Mouse (Mus musculus): ENCODE results near the gene Ttll1.

Ttll1 gene

DNA sequence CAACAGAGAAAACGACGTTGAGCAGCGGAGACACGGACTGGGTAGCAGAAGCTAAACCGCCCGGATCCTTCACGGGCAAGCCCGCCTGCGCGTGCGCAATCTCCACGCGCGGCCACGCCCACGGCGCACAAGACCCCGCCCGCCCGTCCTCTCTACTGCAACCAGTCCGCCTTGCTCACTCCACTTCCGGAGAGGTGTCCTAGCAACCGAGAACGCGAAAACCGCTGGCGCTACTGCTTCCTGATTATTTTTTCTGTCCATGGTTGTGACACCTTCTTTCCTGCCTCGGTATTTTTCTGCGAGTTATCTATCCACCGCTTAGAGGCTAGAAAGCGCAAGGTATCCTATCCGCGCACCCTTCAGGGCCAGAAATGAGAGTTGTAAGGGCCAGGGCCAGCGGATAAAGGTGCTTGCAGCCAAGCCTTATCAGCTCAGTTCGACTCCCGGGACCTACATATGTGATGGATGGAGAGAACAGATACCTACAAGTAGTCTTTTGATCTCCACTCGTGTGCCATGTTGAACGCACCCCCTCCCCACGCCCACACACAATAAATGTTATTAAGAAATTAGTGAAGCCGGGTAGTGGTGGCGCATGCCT is at the start of gene Ttll1:
Ttll1 (minus strand) TSS at position 89 of the 601 bp plus-strand sequence.
- peak; percentile 97 for DNase-seq

DNA sequence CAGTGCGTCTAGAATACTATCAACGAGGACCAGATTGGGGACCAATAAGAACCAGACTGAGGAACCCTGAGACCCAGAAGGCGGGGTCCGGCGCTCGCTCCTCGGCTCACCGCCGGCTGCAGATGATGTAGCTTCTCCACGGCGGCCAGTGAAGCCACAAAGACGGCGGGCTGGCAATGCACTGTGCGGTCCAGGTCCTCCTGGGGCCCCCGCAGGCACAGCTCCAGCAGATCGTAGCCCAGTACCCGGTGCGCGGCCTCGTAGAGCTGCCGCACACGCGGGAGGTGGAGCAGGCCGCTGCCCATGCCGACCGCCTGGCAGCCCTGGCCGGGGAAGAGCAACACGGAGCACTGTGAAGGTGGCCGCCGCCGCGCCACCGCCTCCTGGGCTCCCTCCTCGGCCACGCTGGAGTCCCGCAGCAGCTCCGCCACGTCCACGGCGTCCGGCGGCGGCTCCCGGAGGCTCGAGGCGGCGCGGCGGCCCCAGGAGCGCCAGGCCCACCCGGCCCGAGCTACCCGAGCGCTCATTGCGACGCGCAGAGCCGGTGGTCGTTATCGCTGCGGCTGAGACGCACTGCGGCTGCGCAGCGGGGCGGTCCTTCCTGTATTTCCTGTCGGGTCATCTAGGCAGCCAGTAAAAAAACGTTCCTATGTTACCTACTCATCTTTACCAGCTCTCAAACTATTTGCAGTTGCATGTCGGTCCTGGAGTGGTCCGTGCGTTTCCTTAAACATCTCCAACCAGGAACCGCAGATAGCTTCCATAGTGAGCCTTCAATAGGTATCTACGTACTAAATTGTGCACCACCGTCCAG is 44.7 kb upstream of the Ttll1 start:
- peak; percentile 85 for DNase-seq

GRCm38 (mm10) chr15:83553831-83554230 is 43.1 kb upstream of the Ttll1 start:
- no peak for DNase-seq

GRCm38 (mm10) chr15:83550137-83550536 is 39.4 kb upstream of the Ttll1 start:
- peak; percentile 37 for DNase-seq

- no peak for DNase-seq
These were observed 36.5 kb upstream of the Ttll1 start for GRCm38 (mm10) chr15:83547144-83547543.

- DNase-seq, result no peak
These were observed 35.3 kb upstream of the Ttll1 start for GRCm38 (mm10) chr15:83546029-83546428.

GRCm38 (mm10) chr15:83541647-83542287 is 31.1 kb upstream of the Ttll1 start:
- DNase-seq, result no peak

- DNase-seq, result peak; percentile 62
These were observed 29.2 kb upstream of the Ttll1 start for GRCm38 (mm10) chr15:83539905-83540304.

- DNase-seq, result no peak
These were observed 28.2 kb upstream of the Ttll1 start for GRCm38 (mm10) chr15:83538855-83539254.

DNA sequence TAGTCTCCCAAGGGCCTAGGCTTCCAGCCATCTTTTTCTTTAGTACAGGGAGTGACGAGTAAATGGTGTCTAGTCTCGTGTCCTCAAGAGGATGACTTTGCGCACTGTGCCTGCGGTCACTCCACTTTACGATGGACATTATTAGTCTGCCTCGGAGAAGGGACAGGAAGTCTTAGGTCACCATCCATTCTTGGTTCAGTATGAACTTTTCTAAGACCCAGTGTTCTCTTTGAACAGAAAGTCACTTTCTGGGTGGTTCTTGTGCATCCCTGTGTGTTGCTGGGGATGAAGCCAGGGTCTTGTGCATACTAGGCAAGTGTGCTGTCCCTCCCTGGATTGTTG is 25.2 kb upstream of the Ttll1 start:
- DNase-seq, result no peak

DNA sequence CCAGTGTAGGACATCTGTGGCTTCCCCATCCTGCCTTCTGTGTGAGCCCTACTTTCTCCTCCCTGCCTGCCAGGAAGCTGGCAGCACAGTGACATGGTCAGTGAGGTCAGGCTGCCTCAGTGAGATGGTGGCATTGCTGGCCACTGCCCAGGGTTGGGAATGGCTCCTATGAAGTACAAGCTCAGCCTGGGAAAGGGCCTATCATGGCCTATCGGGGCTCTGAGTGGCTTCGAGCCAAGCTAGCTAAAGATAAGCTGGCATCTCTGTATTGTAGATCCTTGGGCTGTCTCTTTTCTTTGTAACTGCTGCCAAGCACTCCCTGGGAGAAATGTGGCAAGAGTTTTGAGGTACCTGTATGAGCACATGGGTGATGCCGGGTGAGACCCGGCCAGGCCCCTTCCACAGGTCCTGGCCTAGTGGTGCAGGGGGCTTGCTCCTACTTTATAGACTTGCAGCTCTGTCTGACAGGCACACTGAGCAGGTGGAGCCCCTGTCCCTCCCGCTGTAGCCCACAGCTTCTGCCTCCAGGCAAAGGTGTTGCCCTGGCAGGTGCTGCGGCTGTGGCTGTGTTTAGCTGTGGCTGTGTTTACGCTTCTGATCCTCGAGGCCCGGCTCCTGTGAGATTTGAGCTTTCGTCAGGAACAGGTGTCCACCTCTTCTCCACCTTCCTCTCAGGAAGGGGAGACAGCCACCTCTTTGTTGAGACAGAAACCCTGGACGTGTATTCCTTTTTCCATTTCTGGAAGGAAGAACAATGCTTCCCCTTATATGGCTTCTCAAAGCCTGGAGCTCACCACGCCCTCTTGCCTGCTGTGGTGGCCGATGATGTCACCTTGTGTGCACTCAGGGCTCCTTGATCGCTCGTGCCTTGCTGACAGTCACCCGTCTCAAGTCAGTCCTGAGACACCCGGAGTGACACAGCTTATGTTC is 24.5 kb upstream of the Ttll1 start:
- no peak for DNase-seq

DNA sequence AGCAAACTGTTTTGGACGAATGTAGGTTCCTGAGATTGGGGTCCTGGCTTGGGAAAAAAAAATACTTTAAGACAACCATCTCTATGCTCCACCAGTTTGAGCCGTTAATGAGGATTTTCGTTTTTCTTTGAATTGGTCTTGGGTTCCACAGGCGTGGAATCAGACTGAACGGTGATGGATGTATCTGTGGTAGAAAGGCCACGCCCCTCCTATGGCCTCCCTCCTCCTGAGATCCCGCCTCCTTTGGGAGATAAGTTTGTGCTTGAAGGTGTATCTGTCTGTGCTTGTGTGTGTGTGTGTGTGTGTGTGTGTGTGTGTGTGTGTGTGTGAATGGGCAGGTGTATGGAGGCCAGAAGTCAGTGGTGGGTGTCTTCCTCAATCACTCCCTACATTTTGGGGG is 21.9 kb upstream of the Ttll1 start:
- no peak for DNase-seq

DNA sequence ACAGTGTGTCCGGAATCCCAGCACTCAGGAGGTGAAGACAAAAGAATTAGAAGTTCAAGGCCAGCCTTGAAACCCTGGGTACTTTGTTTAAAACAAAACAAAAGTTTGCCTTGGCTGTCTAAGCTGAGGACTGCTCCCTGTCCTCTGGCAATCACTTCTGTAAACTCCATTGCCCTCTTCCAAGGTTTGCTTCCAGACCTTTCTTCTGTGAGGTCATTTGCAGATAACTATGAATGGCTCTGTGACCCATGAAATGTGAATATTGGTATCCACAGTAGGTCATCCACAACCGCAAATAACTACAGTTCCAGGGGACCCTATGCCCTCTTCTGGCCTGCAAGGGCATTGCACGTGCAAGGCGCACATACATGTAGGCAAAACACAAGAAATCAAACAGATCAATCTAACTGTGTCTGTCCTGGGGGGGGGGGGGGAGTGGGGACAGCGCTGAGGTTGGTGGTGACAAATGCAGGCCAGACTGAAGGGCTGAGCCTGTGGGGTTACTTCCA is 21.3 kb upstream of the Ttll1 start:
- DNase-seq, result no peak

- DNase-seq, result peak; percentile 81
These were observed 20.0 kb upstream of the Ttll1 start for GRCm38 (mm10) chr15:83530688-83531087.

DNA sequence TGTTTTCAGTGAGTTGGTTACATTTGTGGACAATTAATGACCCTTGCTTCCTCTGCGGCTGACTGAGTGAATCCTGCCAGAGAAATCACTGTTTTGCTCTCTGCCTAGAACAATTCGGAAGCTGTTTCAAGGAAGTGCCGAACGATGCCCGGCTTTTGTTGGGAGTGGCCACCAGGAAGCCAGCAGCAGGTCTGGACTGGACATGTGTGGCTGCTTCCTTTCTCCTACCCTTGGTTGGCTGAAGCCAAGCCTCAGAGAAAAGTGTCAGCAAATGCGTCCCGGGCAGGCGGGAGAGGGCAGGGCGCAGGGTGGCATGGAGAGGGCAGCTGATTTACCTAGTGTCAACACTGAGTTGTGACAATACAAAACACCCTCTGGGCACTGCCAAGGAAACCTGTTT is 19.5 kb upstream of the Ttll1 start:
- peak; percentile 84 for DNase-seq

DNA sequence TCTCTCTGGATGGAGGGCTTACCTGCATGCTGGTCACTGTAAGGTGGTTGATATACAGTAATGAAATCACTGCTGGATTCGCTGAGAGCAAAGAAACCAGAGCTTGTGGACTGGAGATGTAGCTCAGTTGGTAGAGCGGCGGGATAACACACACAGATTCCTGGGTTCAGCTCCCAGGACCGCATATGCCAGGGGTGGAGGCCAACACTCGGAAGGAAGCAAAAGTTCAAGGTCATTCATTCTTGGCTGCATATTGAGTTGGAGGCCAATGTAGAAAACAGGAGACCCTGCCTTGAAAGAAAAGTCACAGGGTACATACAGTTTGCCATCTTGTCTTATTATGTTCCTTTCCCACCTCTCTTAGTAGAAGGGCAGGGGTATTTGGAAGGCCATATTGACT is 19.1 kb upstream of the Ttll1 start:
- peak; percentile 54 for DNase-seq

GRCm38 (mm10) chr15:83528892-83529291 is 18.2 kb upstream of the Ttll1 start:
- peak; percentile 58 for DNase-seq

DNA sequence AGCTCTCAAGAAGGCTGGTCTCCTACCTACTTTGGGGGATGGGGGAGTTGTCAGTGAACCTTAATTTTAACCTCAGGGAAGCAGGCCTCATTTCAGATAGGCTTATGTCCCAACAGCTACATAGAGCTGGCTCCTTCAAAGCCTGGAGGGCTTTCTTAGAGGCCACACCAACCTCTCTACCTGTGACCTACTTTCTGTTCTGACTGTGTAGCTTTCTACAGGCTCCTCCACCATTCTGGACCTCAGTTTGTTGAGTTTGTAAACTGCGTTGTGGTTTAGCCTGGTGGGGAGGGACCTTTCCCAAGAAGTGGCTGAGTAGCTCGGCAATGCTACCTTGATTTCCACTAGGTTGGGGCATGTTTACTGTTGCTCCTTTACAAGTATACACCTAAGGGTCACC is 17.1 kb upstream of the Ttll1 start:
- no peak for DNase-seq

GRCm38 (mm10) chr15:83527092-83527437 is 16.4 kb upstream of the Ttll1 start:
- no peak for DNase-seq

DNA sequence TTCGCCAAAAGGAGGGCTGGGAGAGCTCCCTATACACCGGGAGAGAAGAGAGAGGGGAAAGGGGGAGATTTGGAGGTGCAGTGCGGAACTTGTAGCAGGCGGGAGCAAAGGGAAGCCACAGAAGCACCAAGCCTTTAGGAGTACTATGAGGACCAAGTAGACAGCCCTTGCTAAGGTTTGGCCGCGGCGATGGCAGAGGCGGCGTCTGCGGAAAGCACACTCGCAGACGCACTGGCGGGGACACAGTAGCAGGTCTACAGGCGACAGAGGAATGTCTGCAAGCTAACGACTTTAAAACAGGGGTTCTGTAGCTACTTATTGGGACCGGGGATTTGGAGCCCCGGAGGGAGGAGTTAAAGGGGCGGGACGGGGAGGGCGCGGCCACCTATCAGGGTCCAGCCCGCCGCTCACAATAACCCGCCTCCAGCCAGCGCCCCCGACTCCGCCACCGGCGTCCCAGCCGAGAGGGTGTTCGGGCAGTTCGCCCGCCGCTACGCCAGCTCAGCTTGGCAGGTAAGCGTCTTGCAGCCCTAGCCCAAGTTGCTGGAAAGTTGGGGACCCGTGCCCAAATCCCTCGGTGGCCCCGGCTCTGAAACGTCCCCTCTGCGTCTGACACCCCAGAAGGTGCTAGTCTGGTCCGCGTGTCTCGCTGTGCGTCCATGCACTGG is 15.9 kb upstream of the Ttll1 start, which contains the start of gene Bik:
Bik (plus strand) TSS at position 439 of the 668 bp plus-strand sequence.
- DNase-seq, result peak; percentile 61

- no peak for DNase-seq
These were observed 13.6 kb upstream of the Ttll1 start for GRCm38 (mm10) chr15:83524333-83524729.

GRCm38 (mm10) chr15:83523638-83524332 is 13.1 kb upstream of the Ttll1 start:
- no peak for DNase-seq

Measured in kidney, adult 11 months (tissue).